Mouse (Mus musculus) megakaryocyte, embryonic 14.5 days (primary cell): Measurements from ENCODE around the gene Kifc3. TPM values are rescaled to one million over a fixed set of nuclear protein-coding genes. Genes with fewer than 3 reads are reported as not detected.

Experiments
- H3K27me3 ChIP-seq: replicated peaks from 2 replicates; pipeline ENCODE3; 2012; ENCODE audit warnings: inconsistent platforms
- H3K36me3 ChIP-seq: replicated peaks from 2 replicates; pipeline ENCODE3; 2012; ENCODE audit warnings: low read length, inconsistent platforms, mixed read lengths
- H3K4me1 ChIP-seq: 2 replicates; pipeline ENCODE4 v1.6.1; 2012; ENCODE audit warnings: inconsistent platforms
- H3K4me3 ChIP-seq: replicated peaks from 2 replicates; pipeline ENCODE3; 2012; ENCODE audit warnings: moderate library complexity, mild to moderate bottlenecking, inconsistent platforms
- H3K9me3 ChIP-seq: 2 replicates; pipeline ENCODE4 v1.6.1; 2012; ENCODE audit warnings: inconsistent platforms
- FLI1 ChIP-seq: IDR thresholded peaks from 2 replicates; pipeline ENCODE4 v1.6.1; 2012; ENCODE audit warnings: low read length, inconsistent platforms, mixed read lengths
- GATA1 ChIP-seq: IDR thresholded peaks from 3 replicates; pipeline ENCODE4 v1.6.1; 2012; ENCODE audit warnings: mixed read lengths, low read length, inconsistent platforms, borderline replicate concordance
- polyA plus RNA-seq: library from polyadenylated mRNA; stranded (reverse); fragments of >175 nt; gene quantifications from 2 replicates; pipeline ENCODE4 v1.2.3, GENCODE M21; 2012; ENCODE audit warnings: low replicate concordance; ENCODE audit not compliant: insufficient read depth

The Kifc3 gene
- polyA plus RNA-seq, 1 experiment, result 53.9 TPM

GRCm38 (mm10) chr8:95203326-95204038, 870 bp upstream of the Kifc3 start:
- H3K4me1 ChIP-seq, result no peaks in the 10 kb centered on the region; the same call in 1 of the 2 replicates
- H3K4me3 ChIP-seq, result no peak overlapping the region
- H3K36me3 ChIP-seq, result no peaks in the 10 kb centered on the region
- H3K9me3 ChIP-seq, result peaks cover 5% of the 10 kb centered on the region
- peaks cover 49% of the 10 kb centered on the region for H3K27me3 ChIP-seq
- TF ChIP-seq GATA1 (no peak), FLI1 (no peak)

GRCm38 (mm10) chr8:95202056-95202570, 499 bp downstream of the Kifc3 start:
- Histone ChIP-seq H3K4me1 (no peaks in the 10 kb centered on the region; the same call in 1 of the 2 replicates), H3K27me3 (peaks cover 50% of the 10 kb centered on the region), H3K36me3 (no peaks in the 10 kb centered on the region), H3K4me3 (no peak overlapping the region), H3K9me3 (peaks cover 4% of the 10 kb centered on the region)
- TF ChIP-seq FLI1, result no peak
- no peak for TF ChIP-seq GATA1

- H3K4me3 ChIP-seq, result no peak overlapping the region
- peaks cover 54% of the 10 kb centered on the region for H3K27me3 ChIP-seq
- H3K4me1 ChIP-seq, result no peaks in the 10 kb centered on the region; the same call in 1 of the 2 replicates
- TF ChIP-seq GATA1 (no peak), FLI1 (no peak)
- H3K36me3 ChIP-seq, result no peaks in the 10 kb centered on the region
- H3K9me3 ChIP-seq, result no peaks in the 10 kb centered on the region
Measured at GRCm38 (mm10) chr8:95201491-95201890, 1.1 kb downstream of the Kifc3 start.

GRCm38 (mm10) chr8:95200001-95200405, 2.6 kb downstream of the Kifc3 start:
- no peaks in the 10 kb centered on the region; the same call in 1 of the 2 replicates for H3K4me1 ChIP-seq
- no peak for TF ChIP-seq GATA1
- no peak for TF ChIP-seq FLI1
- H3K9me3 ChIP-seq, result no peaks in the 10 kb centered on the region
- H3K4me3 ChIP-seq, result no peak overlapping the region
- no peaks in the 10 kb centered on the region for H3K36me3 ChIP-seq
- H3K27me3 ChIP-seq, result peaks cover 57% of the 10 kb centered on the region

GRCm38 (mm10) chr8:95195728-95196127, 6.9 kb downstream of the Kifc3 start:
- peaks cover 5% of the 10 kb centered on the region; the same call in 1 of the 2 replicates for H3K4me1 ChIP-seq

GRCm38 (mm10) chr8:95191497-95192175, 11.0 kb downstream of the Kifc3 start:
- Histone ChIP-seq H3K9me3 (peaks cover 7% of the 10 kb centered on the region), H3K4me3 (no peak overlapping the region), H3K27me3 (peaks cover 42% of the 10 kb centered on the region), H3K36me3 (no peaks in the 10 kb centered on the region), H3K4me1 (peaks cover 5% of the 10 kb centered on the region; the same call in 1 of the 2 replicates)
- no peak for TF ChIP-seq FLI1
- TF ChIP-seq GATA1, result no peak

More at GRCm38 (mm10) chr8:95195728-95196127, 6.9 kb downstream of the Kifc3 start:
- TF ChIP-seq FLI1 (no peak), GATA1 (no peak)
- Histone ChIP-seq H3K9me3 (peaks cover 7% of the 10 kb centered on the region), H3K36me3 (no peaks in the 10 kb centered on the region), H3K27me3 (peaks cover 45% of the 10 kb centered on the region), H3K4me3 (no peak overlapping the region)

- Histone ChIP-seq H3K9me3 (peaks cover 14% of the 10 kb centered on the region), H3K4me3 (no peak overlapping the region), H3K4me1 (no peaks in the 10 kb centered on the region), H3K36me3 (no peaks in the 10 kb centered on the region), H3K27me3 (peaks cover 54% of the 10 kb centered on the region)
- TF ChIP-seq FLI1 (no peak), GATA1 (no peak)
Measured at GRCm38 (mm10) chr8:95187579-95187978, 15.0 kb downstream of the Kifc3 start.

GRCm38 (mm10) chr8:95185891-95186513, 16.6 kb downstream of the Kifc3 start:
- no peaks in the 10 kb centered on the region for H3K36me3 ChIP-seq
- peaks cover 6% of the 10 kb centered on the region for H3K4me1 ChIP-seq
- peaks cover 62% of the 10 kb centered on the region for H3K27me3 ChIP-seq
- no peak overlapping the region for H3K4me3 ChIP-seq
- peaks cover 7% of the 10 kb centered on the region for H3K9me3 ChIP-seq
- no peak for TF ChIP-seq GATA1
- TF ChIP-seq FLI1, result no peak

GRCm38 (mm10) chr8:95185104-95185503, 17.5 kb downstream of the Kifc3 start:
- no peak for TF ChIP-seq FLI1
- no peak for TF ChIP-seq GATA1
- H3K36me3 ChIP-seq, result no peaks in the 10 kb centered on the region

More at GRCm38 (mm10) chr8:95185104-95185503, 17.5 kb downstream of the Kifc3 start:
- Histone ChIP-seq H3K9me3 (peaks cover 7% of the 10 kb centered on the region), H3K4me1 (peaks cover 6% of the 10 kb centered on the region), H3K27me3 (peaks cover 61% of the 10 kb centered on the region), H3K4me3 (no peak overlapping the region)
